Mouse (Mus musculus): ENCODE results near the gene Ms4a4b. TPM values are rescaled to one million over a fixed set of nuclear protein-coding genes. Genes with fewer than 3 reads are reported as not detected.
"Not testable (repeated sequence)": the region's sequence is repeated elsewhere in the genome, so short reads cannot be mapped to it uniquely, and the experiment has no call there.

Gene Ms4a4b
- polyA plus RNA-seq, 1 experiment, result not detected

DNA sequence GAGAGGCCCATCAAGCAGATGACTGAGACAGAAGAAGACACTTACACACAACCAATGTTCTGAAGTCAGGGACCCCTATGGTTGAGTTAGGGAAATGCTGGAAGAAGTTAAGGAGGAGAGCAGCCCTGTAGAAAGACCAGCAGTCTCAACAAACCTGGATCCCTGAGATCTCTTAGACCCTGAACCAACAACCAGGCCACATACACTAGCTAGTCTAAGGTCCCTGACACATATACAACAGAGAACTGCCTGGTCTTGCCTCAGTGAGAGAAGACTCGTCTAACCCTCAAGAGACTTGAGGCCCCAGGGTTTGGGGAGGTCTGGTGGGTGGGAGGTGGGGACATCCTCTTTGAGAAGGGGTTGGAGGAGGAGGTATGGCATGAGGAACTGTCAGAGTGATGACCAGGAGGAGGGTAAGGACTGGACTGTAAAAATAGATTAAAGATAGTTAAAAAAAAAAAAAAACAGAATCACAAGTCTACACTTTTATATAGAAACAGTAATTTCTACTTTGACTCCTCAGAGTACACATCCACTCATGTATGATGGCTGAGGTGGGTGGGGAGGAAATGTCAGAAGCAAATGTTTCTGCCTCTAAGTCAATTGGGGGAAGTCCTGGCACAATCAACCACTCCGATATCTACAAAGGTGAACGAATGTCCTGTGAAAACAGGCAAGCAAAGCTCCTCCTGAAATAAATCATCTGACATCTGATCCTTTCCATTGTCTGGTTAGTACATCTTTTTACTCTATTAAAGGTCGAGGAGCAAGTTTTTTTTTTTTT is 48.2 kb downstream of the Ms4a4b start:
- H3K79me3 ChIP-seq (ENCODE audit: low read depth), result no peaks in the 10 kb centered on the region
- H3K79me2 ChIP-seq (ENCODE audit: control insufficient read depth, insufficient read depth), result no peaks in the 10 kb centered on the region
- no peaks in the 10 kb centered on the region for H3K36me3 ChIP-seq (ENCODE audit: control insufficient read depth, insufficient read depth)
- no peaks in the 10 kb centered on the region for H3K27me3 ChIP-seq (ENCODE audit: control insufficient read depth, insufficient read depth, insufficient read length)
- no peak overlapping the region for H3ac ChIP-seq (ENCODE audit: control insufficient read depth, insufficient read length, low read depth)
- TF ChIP-seq MYOD1 (IDR thresholded peaks at IDR 0.05; ENCODE audit: control insufficient read depth, insufficient read length, low read depth) (no peak), FOSL1 (IDR thresholded peaks at IDR 0.05; ENCODE audit: insufficient read depth, low read length, poor library complexity, severe bottlenecking) (no peak), MYOG (IDR thresholded peaks at IDR 0.05; ENCODE audit: control insufficient read depth, extremely low read depth, insufficient read length) (no peak), MAX (IDR thresholded peaks at IDR 0.05) (no peak), CTCF (IDR thresholded peaks at IDR 0.05; ENCODE audit: control insufficient read depth, insufficient read depth, insufficient read length) (no peak), CEBPB (IDR thresholded peaks at IDR 0.05; ENCODE audit: low read depth) (no peak), USF1 (IDR thresholded peaks at IDR 0.05; ENCODE audit: low read depth) (no peak)
- no peak overlapping the region for H3K4me3 ChIP-seq (ENCODE audit: insufficient read depth, poor library complexity, severe bottlenecking)

DNA sequence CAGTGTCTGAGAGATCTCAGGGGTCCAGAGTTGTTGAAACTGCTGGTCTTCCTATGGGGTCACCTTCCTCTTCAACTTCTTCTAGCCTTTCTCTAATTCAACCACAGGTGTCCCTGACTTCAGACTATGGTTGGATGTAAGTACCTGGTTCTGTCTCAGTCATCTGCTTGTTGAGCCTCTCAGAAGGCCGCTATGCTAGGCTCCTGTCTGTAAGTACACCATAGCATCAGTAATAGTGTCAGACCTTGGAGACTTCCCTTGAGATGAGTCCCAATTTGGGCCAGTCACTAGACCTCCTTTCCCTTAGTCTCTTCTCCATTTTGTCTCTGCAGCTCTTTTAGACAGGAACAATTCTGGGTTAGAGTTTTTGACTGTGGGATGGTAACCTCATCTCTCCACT is 49.3 kb downstream of the Ms4a4b start:
- TF ChIP-seq MYOG (IDR thresholded peaks at IDR 0.05; ENCODE audit: control insufficient read depth, extremely low read depth, insufficient read length), result no peak
- TF ChIP-seq MAX (IDR thresholded peaks at IDR 0.05), result no peak
- no peak overlapping the region for H3K4me3 ChIP-seq (ENCODE audit: insufficient read depth, poor library complexity, severe bottlenecking)
- H3K79me2 ChIP-seq (ENCODE audit: control insufficient read depth, insufficient read depth), result no peaks in the 10 kb centered on the region
- H3K36me3 ChIP-seq (ENCODE audit: control insufficient read depth, insufficient read depth), result no peaks in the 10 kb centered on the region
- no peaks in the 10 kb centered on the region for H3K27me3 ChIP-seq (ENCODE audit: control insufficient read depth, insufficient read depth, insufficient read length)
- H3K79me3 ChIP-seq (ENCODE audit: low read depth), result no peaks in the 10 kb centered on the region
- no peak overlapping the region for H3ac ChIP-seq (ENCODE audit: control insufficient read depth, insufficient read length, low read depth)

DNA sequence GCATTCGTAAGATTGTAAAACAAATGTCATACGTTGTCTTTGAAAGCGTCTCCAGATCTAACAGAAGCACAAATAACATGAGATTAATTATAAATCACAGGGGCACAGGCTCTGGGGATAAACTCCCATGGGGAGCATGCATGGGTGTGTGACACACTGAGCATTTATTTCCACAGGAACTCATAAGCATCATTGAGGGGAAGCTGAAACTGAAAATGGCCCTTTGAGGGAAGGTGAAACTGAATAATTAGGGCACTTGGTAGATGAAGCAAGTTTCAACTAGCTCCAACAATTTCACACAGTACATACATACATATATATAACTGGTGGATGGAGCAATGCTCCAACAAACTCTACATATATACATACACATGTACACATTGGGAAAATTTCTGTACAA is 51.2 kb downstream of the Ms4a4b start:
- TF ChIP-seq MAX (IDR thresholded peaks at IDR 0.05) (no peak), FOSL1 (IDR thresholded peaks at IDR 0.05; ENCODE audit: insufficient read depth, low read length, poor library complexity, severe bottlenecking) (no peak), MYOD1 (IDR thresholded peaks at IDR 0.05; ENCODE audit: control insufficient read depth, insufficient read length, low read depth) (no peak), CTCF (IDR thresholded peaks at IDR 0.05; ENCODE audit: control insufficient read depth, insufficient read depth, insufficient read length) (no peak), USF1 (IDR thresholded peaks at IDR 0.05; ENCODE audit: low read depth) (no peak), MYOG (IDR thresholded peaks at IDR 0.05; ENCODE audit: control insufficient read depth, extremely low read depth, insufficient read length) (no peak), CEBPB (IDR thresholded peaks at IDR 0.05; ENCODE audit: low read depth) (no peak)
- no peak overlapping the region for H3K4me3 ChIP-seq (ENCODE audit: insufficient read depth, poor library complexity, severe bottlenecking)
- H3K79me3 ChIP-seq (ENCODE audit: low read depth), result no peaks in the 10 kb centered on the region
- H3ac ChIP-seq (ENCODE audit: control insufficient read depth, insufficient read length, low read depth), result no peak overlapping the region
- no peaks in the 10 kb centered on the region for H3K79me2 ChIP-seq (ENCODE audit: control insufficient read depth, insufficient read depth)
- H3K36me3 ChIP-seq (ENCODE audit: control insufficient read depth, insufficient read depth), result no peaks in the 10 kb centered on the region
- H3K27me3 ChIP-seq (ENCODE audit: control insufficient read depth, insufficient read depth, insufficient read length), result no peaks in the 10 kb centered on the region

DNA sequence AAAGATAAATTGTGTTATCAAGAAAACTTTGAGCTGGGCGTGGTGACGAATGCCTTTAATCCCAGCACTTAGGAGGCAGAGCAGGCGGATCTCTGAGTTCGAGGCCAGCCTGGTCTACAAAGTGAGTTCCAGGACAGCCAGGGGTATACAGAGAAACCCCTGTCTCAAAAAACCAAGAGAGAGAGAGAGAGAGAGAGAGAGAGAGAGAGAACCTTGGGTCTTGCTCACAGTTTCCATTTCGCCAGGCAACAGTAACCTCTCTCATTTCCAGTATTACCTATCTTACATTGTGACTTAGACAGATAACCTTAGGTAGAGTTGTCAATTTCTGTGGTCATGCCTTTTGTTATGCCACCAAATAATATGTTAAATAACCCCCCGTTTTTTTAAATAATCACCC is 53.0 kb downstream of the Ms4a4b start:
- Histone ChIP-seq H3K79me2 (ENCODE audit: control insufficient read depth, insufficient read depth) (no peaks in the 10 kb centered on the region), H3K27me3 (ENCODE audit: control insufficient read depth, insufficient read depth, insufficient read length) (no peaks in the 10 kb centered on the region), H3K4me3 (ENCODE audit: insufficient read depth, poor library complexity, severe bottlenecking) (no peak overlapping the region), H3K79me3 (ENCODE audit: low read depth) (no peaks in the 10 kb centered on the region), H3K36me3 (ENCODE audit: control insufficient read depth, insufficient read depth) (no peaks in the 10 kb centered on the region), H3ac (ENCODE audit: control insufficient read depth, insufficient read length, low read depth) (no peak overlapping the region)
- TF ChIP-seq MAX (IDR thresholded peaks at IDR 0.05) (no peak), CTCF (IDR thresholded peaks at IDR 0.05; ENCODE audit: control insufficient read depth, insufficient read depth, insufficient read length) (no peak), FOSL1 (IDR thresholded peaks at IDR 0.05; ENCODE audit: insufficient read depth, low read length, poor library complexity, severe bottlenecking) (no peak), MYOD1 (IDR thresholded peaks at IDR 0.05; ENCODE audit: control insufficient read depth, insufficient read length, low read depth) (no peak), CEBPB (IDR thresholded peaks at IDR 0.05; ENCODE audit: low read depth) (no peak), MYOG (IDR thresholded peaks at IDR 0.05; ENCODE audit: control insufficient read depth, extremely low read depth, insufficient read length) (no peak), USF1 (IDR thresholded peaks at IDR 0.05; ENCODE audit: low read depth) (no peak)

DNA sequence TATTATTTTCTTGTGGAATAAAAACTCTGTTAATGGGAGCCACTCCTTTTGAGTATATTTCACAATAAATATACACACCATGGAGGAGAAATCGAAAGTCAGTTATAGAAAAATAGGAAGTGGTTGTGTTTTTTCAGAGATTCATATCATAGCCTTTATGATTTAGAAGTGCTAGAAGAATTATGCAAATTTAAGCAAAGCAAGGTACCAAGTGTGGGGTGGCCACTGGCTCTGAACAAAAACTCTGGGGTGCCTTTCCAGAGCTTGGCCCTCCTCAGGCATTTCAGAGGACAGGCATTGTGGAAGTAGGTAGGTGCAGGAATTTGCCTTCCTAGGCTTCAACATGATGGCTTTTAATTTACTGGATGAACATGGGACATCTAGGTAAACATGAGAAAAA is 53.9 kb downstream of the Ms4a4b start:
- H3K36me3 ChIP-seq (ENCODE audit: control insufficient read depth, insufficient read depth); H3K4me3 ChIP-seq (ENCODE audit: insufficient read depth, poor library complexity, severe bottlenecking); H3K27me3 ChIP-seq (ENCODE audit: control insufficient read depth, insufficient read depth, insufficient read length); H3ac ChIP-seq (ENCODE audit: control insufficient read depth, insufficient read length, low read depth); H3K79me2 ChIP-seq (ENCODE audit: control insufficient read depth, insufficient read depth); H3K79me3 ChIP-seq (ENCODE audit: low read depth): not testable (repeated sequence)

DNA sequence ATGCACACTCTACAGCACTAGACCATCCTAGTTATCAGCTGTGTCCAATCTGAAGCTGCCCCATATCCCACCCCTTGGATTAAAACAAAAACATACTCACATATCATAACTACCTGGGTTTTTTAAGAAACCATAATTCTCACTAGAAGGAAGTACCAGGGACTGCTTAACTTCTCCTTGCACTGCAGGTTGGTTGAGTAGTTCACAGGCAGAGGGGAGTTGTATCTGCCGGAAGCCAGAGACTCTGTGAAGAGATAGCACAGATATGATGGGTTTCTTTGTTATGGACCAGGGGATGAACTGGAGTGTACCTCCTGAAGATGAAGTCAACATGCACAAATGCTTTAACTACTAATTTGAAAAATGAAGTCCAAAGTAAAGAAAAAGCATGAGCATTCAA is 57.4 kb downstream of the Ms4a4b start:
- no peaks in the 10 kb centered on the region for H3K36me3 ChIP-seq (ENCODE audit: control insufficient read depth, insufficient read depth)
- H3ac ChIP-seq (ENCODE audit: control insufficient read depth, insufficient read length, low read depth), result no peak overlapping the region
- H3K79me3 ChIP-seq (ENCODE audit: low read depth), result no peaks in the 10 kb centered on the region
- H3K79me2 ChIP-seq (ENCODE audit: control insufficient read depth, insufficient read depth), result no peaks in the 10 kb centered on the region
- no peaks in the 10 kb centered on the region for H3K27me3 ChIP-seq (ENCODE audit: control insufficient read depth, insufficient read depth, insufficient read length)
- H3K4me3 ChIP-seq (ENCODE audit: insufficient read depth, poor library complexity, severe bottlenecking), result no peak overlapping the region
- TF ChIP-seq MYOG (IDR thresholded peaks at IDR 0.05; ENCODE audit: control insufficient read depth, extremely low read depth, insufficient read length) (no peak), MYOD1 (IDR thresholded peaks at IDR 0.05; ENCODE audit: control insufficient read depth, insufficient read length, low read depth) (no peak), FOSL1 (IDR thresholded peaks at IDR 0.05; ENCODE audit: insufficient read depth, low read length, poor library complexity, severe bottlenecking) (no peak), MAX (IDR thresholded peaks at IDR 0.05) (no peak), CTCF (IDR thresholded peaks at IDR 0.05; ENCODE audit: control insufficient read depth, insufficient read depth, insufficient read length) (no peak), USF1 (IDR thresholded peaks at IDR 0.05; ENCODE audit: low read depth) (no peak), CEBPB (IDR thresholded peaks at IDR 0.05; ENCODE audit: low read depth) (no peak)
